Mouse (Mus musculus) small intestine, adult 2 months (tissue): Measurements from ENCODE around the gene Dmkn.

Experiments used
- CTCF ChIP-seq: fragments of 200-500 bp; IDR thresholded peaks from 2 replicates; pipeline ENCODE4 v1.5.1; 2012; ENCODE audit warnings: low read depth, mild to moderate bottlenecking, control low read depth, inconsistent platforms, low read length, moderate library complexity, mixed read lengths; ENCODE audit not compliant: insufficient replicate concordance, insufficient read length; ENCODE audit errors: extremely low read depth
- POLR2A ChIP-seq: fragments of 200-500 bp; IDR thresholded peaks from 2 replicates; pipeline ENCODE4 v1.6.1; 2012; ENCODE audit warnings: low read depth, mild to moderate bottlenecking, control low read depth, inconsistent platforms, low read length, moderate library complexity

GRCm38 (mm10) chr7:30811757-30812290 lies 48.3 kb downstream of the Dmkn start:
- TF ChIP-seq CTCF = no peak
- no peak for TF ChIP-seq POLR2A
